Mouse (Mus musculus): ENCODE results near the gene Ubtd2. TPM values are rescaled to one million over a fixed set of nuclear protein-coding genes. Genes with fewer than 3 reads are reported as not detected.

The Ubtd2 gene
- polyA plus RNA-seq, 1 experiment from 2014 or later: 57.3 TPM

DNA sequence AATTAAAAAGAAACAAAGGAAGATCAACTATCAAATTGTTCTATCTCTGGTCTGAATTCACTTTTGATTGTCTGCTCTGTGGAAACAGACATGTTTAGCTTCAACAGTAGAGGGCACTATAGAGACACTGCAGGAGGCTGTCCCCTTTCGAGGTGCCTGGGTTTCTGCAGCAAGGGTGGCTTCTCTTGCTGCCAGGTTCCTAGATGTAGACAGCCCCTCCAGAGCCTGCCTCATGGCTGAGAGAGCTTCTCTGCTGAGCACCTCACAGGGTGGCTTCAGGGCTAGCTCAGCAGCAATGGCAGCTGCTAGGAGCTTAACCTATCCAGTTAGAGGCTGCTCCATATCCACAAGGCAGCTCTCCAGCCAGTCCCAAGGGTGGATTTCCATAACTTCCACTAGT is 5.0 kb upstream of the Ubtd2 start:
- Histone ChIP-seq H3K4me1 (ENCODE audit: insufficient read depth) (no peaks in the 10 kb centered on the region), H3K36me3 (ENCODE audit: insufficient read depth) (no peaks in the 10 kb centered on the region), H3K27ac (ENCODE audit: low read depth) (no peak overlapping the region), H3K9ac (no peak overlapping the region), H3K4me2 (no peak overlapping the region), H3K4me3 (ENCODE audit: low read depth, low read length) (no peak overlapping the region), H3K27me3 (ENCODE audit: insufficient read depth, low read length) (no peaks in the 10 kb centered on the region), H3K9me3 (ENCODE audit: low read depth, low read length) (no peaks in the 10 kb centered on the region)
- ATAC-seq (ENCODE audit: insufficient read depth) (no peak), DNase-seq (peak; percentile 86)
- peak; percentile 82 for TF ChIP-seq CTCF (IDR thresholded peaks at IDR 0.05; ENCODE audit: low read depth)
- WGBS: 5% methylated on average over 1 of the region's 1 CpGs

DNA sequence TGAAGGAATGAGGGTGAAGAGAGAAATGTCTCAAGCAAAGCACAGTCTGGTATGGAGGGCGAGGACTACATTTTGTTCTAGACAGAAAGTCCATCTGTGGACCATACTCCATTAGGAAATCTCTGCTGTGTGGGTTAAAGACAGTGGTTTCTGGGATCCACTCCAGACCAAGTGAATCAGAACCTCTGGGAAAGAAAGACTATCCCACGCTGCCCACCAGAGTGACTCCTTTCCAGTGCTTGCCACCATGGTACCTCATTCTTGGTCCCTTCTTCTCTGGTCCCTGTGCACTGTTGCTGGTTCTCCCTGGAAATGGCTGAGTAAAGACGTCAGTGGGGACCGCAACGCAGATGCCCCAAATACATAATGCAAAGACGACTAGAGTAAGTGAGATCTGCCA is 3.9 kb upstream of the Ubtd2 start:
- Histone ChIP-seq H3K36me3 (ENCODE audit: insufficient read depth) (no peaks in the 10 kb centered on the region), H3K27ac (ENCODE audit: low read depth) (no peak overlapping the region), H3K9me3 (ENCODE audit: low read depth, low read length) (no peaks in the 10 kb centered on the region), H3K4me1 (ENCODE audit: insufficient read depth) (no peaks in the 10 kb centered on the region), H3K9ac (no peak overlapping the region), H3K4me3 (ENCODE audit: low read depth, low read length) (no peak overlapping the region), H3K27me3 (ENCODE audit: insufficient read depth, low read length) (no peaks in the 10 kb centered on the region), H3K4me2 (no peak overlapping the region)
- DNase-seq (no peak), ATAC-seq (ENCODE audit: insufficient read depth) (no peak)
- no peak for TF ChIP-seq CTCF (IDR thresholded peaks at IDR 0.05; ENCODE audit: low read depth)
- WGBS: 88% methylated on average over 6 of the region's 6 CpGs

DNA sequence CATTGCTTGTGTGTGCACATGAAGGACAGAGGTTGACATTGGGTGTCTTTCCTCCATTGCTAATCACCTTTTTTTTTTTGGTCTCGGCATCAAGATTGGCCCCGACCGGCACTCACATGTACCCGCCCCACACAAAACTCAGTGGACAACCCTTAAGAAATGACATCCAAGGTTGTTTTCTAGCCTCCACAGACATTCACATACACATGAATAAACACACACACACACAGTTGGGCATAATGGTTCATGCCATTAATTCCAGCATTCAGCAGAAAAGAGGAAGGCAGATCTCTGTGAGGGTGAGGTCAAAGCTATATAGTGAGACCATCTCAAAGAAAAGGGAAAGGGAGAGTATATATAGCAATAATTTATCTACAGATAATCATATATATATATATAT is 2.4 kb upstream of the Ubtd2 start:
- DNase-seq: no peak
- H3K27ac ChIP-seq (ENCODE audit: low read depth): no peak overlapping the region
- H3K27me3 ChIP-seq (ENCODE audit: insufficient read depth, low read length): no peaks in the 10 kb centered on the region
- H3K9ac ChIP-seq: no peak overlapping the region
- no peak for TF ChIP-seq CTCF (IDR thresholded peaks at IDR 0.05; ENCODE audit: low read depth)
- no peaks in the 10 kb centered on the region for H3K9me3 ChIP-seq (ENCODE audit: low read depth, low read length)
- H3K36me3 ChIP-seq (ENCODE audit: insufficient read depth): no peaks in the 10 kb centered on the region
- no peak for ATAC-seq (ENCODE audit: insufficient read depth)
- H3K4me3 ChIP-seq (ENCODE audit: low read depth, low read length): no peak overlapping the region
- no peaks in the 10 kb centered on the region for H3K4me1 ChIP-seq (ENCODE audit: insufficient read depth)
- no peak overlapping the region for H3K4me2 ChIP-seq
- WGBS: 92% methylated on average over 4 of the region's 4 CpGs

GRCm38 (mm10) chr11:32453353-32453915 is 1.7 kb upstream of the Ubtd2 start:
- no peak for ATAC-seq (ENCODE audit: insufficient read depth)
- peak overlapping the region; percentile 21; the same call in 1 of the 2 replicates for H3K9ac ChIP-seq
- H3K27ac ChIP-seq (ENCODE audit: low read depth): 0 out of 2 replicates have a peak overlapping the region, but pooled peaks have one; percentile 5

GRCm38 (mm10) chr11:32454231-32454799 is 855 bp upstream of the Ubtd2 start:
- Histone ChIP-seq H3K9ac (peak overlapping the region; percentile 97), H3K4me2 (peak overlapping the region; percentile 76), H3K36me3 (ENCODE audit: insufficient read depth) (no peaks in the 10 kb centered on the region), H3K27ac (ENCODE audit: low read depth) (peak overlapping the region; percentile 95), H3K4me3 (ENCODE audit: low read depth, low read length) (peak overlapping the region; percentile 86), H3K9me3 (ENCODE audit: low read depth, low read length) (no peaks in the 10 kb centered on the region), H3K27me3 (ENCODE audit: insufficient read depth, low read length) (no peaks in the 10 kb centered on the region), H3K4me1 (ENCODE audit: insufficient read depth) (no peaks in the 10 kb centered on the region)
- 3% methylated on average over 19 of the region's 19 CpGs for WGBS
- DNase-seq (peak; percentile 63), ATAC-seq (ENCODE audit: insufficient read depth) (peak; percentile 1; the same call in 1 of the 2 replicates)
- TF ChIP-seq CTCF (IDR thresholded peaks at IDR 0.05; ENCODE audit: low read depth): no peak

More at GRCm38 (mm10) chr11:32453353-32453915, 1.7 kb upstream of the Ubtd2 start:
- H3K4me1 ChIP-seq (ENCODE audit: insufficient read depth): no peaks in the 10 kb centered on the region
- H3K4me3 ChIP-seq (ENCODE audit: low read depth, low read length): no peak overlapping the region
- H3K27me3 ChIP-seq (ENCODE audit: insufficient read depth, low read length): no peaks in the 10 kb centered on the region
- TF ChIP-seq CTCF (IDR thresholded peaks at IDR 0.05; ENCODE audit: low read depth): no peak
- no peaks in the 10 kb centered on the region for H3K36me3 ChIP-seq (ENCODE audit: insufficient read depth)
- H3K9me3 ChIP-seq (ENCODE audit: low read depth, low read length): no peaks in the 10 kb centered on the region
- DNase-seq: peak; percentile 27
- 55% methylated on average over 8 of the region's 8 CpGs for WGBS
- peak overlapping the region; percentile 76 for H3K4me2 ChIP-seq

DNA sequence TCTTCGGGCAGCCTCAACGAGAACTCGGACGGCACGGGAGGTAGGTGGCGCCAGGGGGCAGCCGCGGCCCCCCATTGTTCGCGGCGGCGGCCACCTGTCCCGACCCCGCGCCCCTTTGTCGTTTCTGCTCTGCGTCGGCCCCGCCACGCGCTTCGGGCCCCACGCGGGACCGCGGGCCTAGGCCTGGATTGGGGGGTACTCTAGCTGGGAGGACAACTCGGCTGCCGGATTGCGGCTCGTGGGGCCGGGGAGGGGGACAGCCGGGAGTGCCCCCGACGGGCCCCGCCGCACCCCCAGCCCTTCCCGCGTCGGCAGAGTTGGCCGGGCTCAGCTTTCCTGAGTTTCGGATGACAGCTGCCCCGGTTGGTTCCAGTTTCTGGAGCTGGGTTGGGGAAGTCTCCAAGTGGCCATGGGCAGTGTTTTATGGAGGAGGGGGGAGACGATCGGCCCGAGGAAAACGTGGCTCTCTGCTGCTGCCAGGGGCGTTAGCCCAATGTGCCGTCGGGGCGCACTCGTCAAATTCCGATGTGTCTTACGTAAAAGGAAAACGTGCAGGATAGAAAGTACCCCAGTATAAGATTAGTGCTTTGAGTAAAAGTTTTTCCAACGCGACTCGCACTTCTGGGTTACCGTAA is 454 bp downstream of the Ubtd2 start:
- H3K4me2 ChIP-seq: peak overlapping the region; percentile 76
- DNase-seq: peak; percentile 79
- no peak; the same call in none of the 2 replicates for ATAC-seq (ENCODE audit: insufficient read depth)
- 0 out of 2 replicates have a peak, but pooled peaks have one; percentile 4 for TF ChIP-seq CTCF (IDR thresholded peaks at IDR 0.05; ENCODE audit: low read depth)
- H3K27me3 ChIP-seq (ENCODE audit: insufficient read depth, low read length): no peaks in the 10 kb centered on the region
- H3K9ac ChIP-seq: peak overlapping the region; percentile 97
- H3K36me3 ChIP-seq (ENCODE audit: insufficient read depth): no peaks in the 10 kb centered on the region
- WGBS: 1% methylated on average over 54 of the region's 58 CpGs
- peak overlapping the region; percentile 86 for H3K4me3 ChIP-seq (ENCODE audit: low read depth, low read length)
- H3K27ac ChIP-seq (ENCODE audit: low read depth): peak overlapping the region; percentile 95
- H3K9me3 ChIP-seq (ENCODE audit: low read depth, low read length): no peaks in the 10 kb centered on the region
- H3K4me1 ChIP-seq (ENCODE audit: insufficient read depth): no peaks in the 10 kb centered on the region

DNA sequence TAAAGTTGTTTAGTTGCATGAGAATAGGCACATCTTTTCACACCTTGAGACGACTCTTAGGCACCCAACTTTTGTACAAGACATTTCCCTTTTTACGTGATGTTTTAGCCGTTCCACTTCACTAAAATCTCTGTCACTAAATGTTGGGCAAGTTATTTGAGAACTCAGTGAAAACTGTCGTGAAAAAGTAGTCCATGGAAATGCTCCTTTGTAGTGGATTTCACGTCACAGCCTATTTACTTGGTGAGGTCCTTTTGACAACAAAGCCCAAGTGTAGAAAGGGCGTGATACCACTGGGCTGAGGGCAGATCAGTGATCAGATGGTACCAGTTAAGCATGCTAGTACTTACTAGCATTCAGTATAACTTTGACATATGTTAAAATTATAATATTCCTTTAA is 1.2 kb downstream of the Ubtd2 start:
- Histone ChIP-seq H3K4me3 (ENCODE audit: low read depth, low read length) (peak overlapping the region; percentile 86), H3K27ac (ENCODE audit: low read depth) (no peak overlapping the region), H3K4me2 (peak overlapping the region; percentile 76), H3K4me1 (ENCODE audit: insufficient read depth) (no peaks in the 10 kb centered on the region), H3K9ac (peak overlapping the region; percentile 97), H3K9me3 (ENCODE audit: low read depth, low read length) (no peaks in the 10 kb centered on the region), H3K27me3 (ENCODE audit: insufficient read depth, low read length) (no peaks in the 10 kb centered on the region), H3K36me3 (ENCODE audit: insufficient read depth) (no peaks in the 10 kb centered on the region)
- peak; percentile 47 for DNase-seq
- no peak for TF ChIP-seq CTCF (IDR thresholded peaks at IDR 0.05; ENCODE audit: low read depth)
- 3% methylated on average over 6 of the region's 6 CpGs for WGBS
- no peak for ATAC-seq (ENCODE audit: insufficient read depth)

All from lung, embryonic 14.5 days (tissue).